Mouse (Mus musculus) thymus, adult 2 months (tissue): ENCODE measurements at regions not wholly inside any gene's neighbourhood (a gene's known extent, or its start where the extent isn't known, plus 50 kb on each side); places are given as distances from the start of the nearest gene placed in this dataset.
A peak's percentile ranks its signal among the peaks of the same experiment; 100 is the strongest.

ENCODE experiments used
- DNase-seq: peaks from one replicate; pipeline ENCODE4 v3.0.0; 2021
- H3K27ac ChIP-seq: fragments of 200-500 bp; 2 replicates; pipeline ENCODE4 v1.5.1; 2012; ENCODE audit warnings: low read length, control low read depth; ENCODE audit not compliant: control insufficient read depth, insufficient read depth
- H3K27me3 ChIP-seq: fragments of 200-500 bp; 2 replicates; pipeline ENCODE4 v1.6.1; 2012; ENCODE audit warnings: mild to moderate bottlenecking, low read length, moderate library complexity, mixed read lengths; ENCODE audit not compliant: control insufficient read depth, insufficient read depth
- H3K36me3 ChIP-seq: fragments of 200-500 bp; 2 replicates; pipeline ENCODE4 v1.6.1; 2012; ENCODE audit warnings: mild to moderate bottlenecking, low read length, moderate library complexity; ENCODE audit not compliant: control insufficient read depth, insufficient read depth
- H3K4me1 ChIP-seq: fragments of 200-500 bp; replicated peaks from 2 replicates; pipeline ENCODE4 v1.6.1; 2012; ENCODE audit warnings: low read length; ENCODE audit not compliant: control insufficient read depth, insufficient read depth
- H3K4me3 ChIP-seq: fragments of 200-500 bp; 2 replicates; pipeline ENCODE4 v1.5.1; 2012; ENCODE audit warnings: mild to moderate bottlenecking, low read length, control low read depth, moderate library complexity; ENCODE audit not compliant: control insufficient read depth, insufficient read depth
- CTCF ChIP-seq: fragments of 200-500 bp; IDR thresholded peaks from 2 replicates; pipeline ENCODE4 v1.5.1; 2012; ENCODE audit warnings: mild to moderate bottlenecking, control low read depth, low read length, moderate library complexity, borderline replicate concordance; ENCODE audit not compliant: control insufficient read depth, poor library complexity, insufficient read depth; ENCODE audit errors: extremely low read depth
- POLR2A ChIP-seq: fragments of 200-500 bp; IDR thresholded peaks from 2 replicates; pipeline ENCODE4 v1.6.1; 2012; ENCODE audit warnings: mild to moderate bottlenecking, low read length, control low read depth, moderate library complexity; ENCODE audit not compliant: control insufficient read depth, poor library complexity, insufficient read depth; ENCODE audit errors: extremely low read depth
- WGBS: fragments of 180-500 bp; shearing (Covaris S2); methylation state at CpG from one replicate; pipeline ENCODE4 v1.1.7; 2018; 5-methylcytosine and 5-hydroxymethylcytosine counted together

- peak; percentile 21 for DNase-seq
- no peaks in the 10 kb centered on the region for H3K4me1 ChIP-seq
- H3K27ac ChIP-seq = no peak overlapping the region
- H3K36me3 ChIP-seq = no peaks in the 10 kb centered on the region
- H3K27me3 ChIP-seq = no peaks in the 10 kb centered on the region
- 80% methylated on average over 8 of the region's 8 CpGs for WGBS
- no peak for TF ChIP-seq POLR2A
- TF ChIP-seq CTCF = no peak
- no peak overlapping the region for H3K4me3 ChIP-seq
These were observed 80.1 kb upstream of the Arglu1 start for GRCm38 (mm10) chr8:8770397-8770796.

- no peak for TF ChIP-seq POLR2A
- TF ChIP-seq CTCF = no peak
- H3K27me3 ChIP-seq = no peaks in the 10 kb centered on the region
- H3K27ac ChIP-seq = no peak overlapping the region
- no peaks in the 10 kb centered on the region for H3K4me1 ChIP-seq
- DNase-seq = no peak
- H3K36me3 ChIP-seq = no peaks in the 10 kb centered on the region
- 97% methylated on average over 12 of the region's 12 CpGs for WGBS
- H3K4me3 ChIP-seq = no peak overlapping the region
These were observed 72.0 kb upstream of the Arglu1 start for GRCm38 (mm10) chr8:8762354-8762753.

GRCm38 (mm10) chr8:8758283-8758682, 68.0 kb upstream of the Arglu1 start:
- Histone ChIP-seq H3K36me3 (no peaks in the 10 kb centered on the region), H3K4me3 (no peak overlapping the region), H3K27me3 (no peaks in the 10 kb centered on the region), H3K4me1 (no peaks in the 10 kb centered on the region), H3K27ac (no peak overlapping the region)
- 94% methylated on average over 8 of the region's 8 CpGs for WGBS
- TF ChIP-seq CTCF (no peak), POLR2A (no peak)
- DNase-seq = no peak

- no peak for TF ChIP-seq CTCF
- no peak for TF ChIP-seq POLR2A
- Histone ChIP-seq H3K4me3 (no peak overlapping the region), H3K4me1 (no peaks in the 10 kb centered on the region), H3K27me3 (no peaks in the 10 kb centered on the region), H3K27ac (no peak overlapping the region), H3K36me3 (no peaks in the 10 kb centered on the region)
- WGBS = 98% methylated on average over 15 of the region's 15 CpGs
- DNase-seq = no peak
These were observed 60.9 kb upstream of the Arglu1 start for GRCm38 (mm10) chr8:8751208-8751607.

GRCm38 (mm10) chr8:8746691-8747090, 56.4 kb upstream of the Arglu1 start:
- Histone ChIP-seq H3K27ac (no peak overlapping the region), H3K36me3 (no peaks in the 10 kb centered on the region), H3K27me3 (no peaks in the 10 kb centered on the region), H3K4me3 (no peak overlapping the region), H3K4me1 (no peaks in the 10 kb centered on the region)
- 62% methylated on average over 1 of the region's 1 CpGs for WGBS
- no peak for DNase-seq
- TF ChIP-seq CTCF (no peak), POLR2A (no peak)

- WGBS = 59% methylated on average over 9 of the region's 9 CpGs
- DNase-seq = no peak
- Histone ChIP-seq H3K27ac (no peak overlapping the region), H3K27me3 (no peaks in the 10 kb centered on the region), H3K4me1 (no peaks in the 10 kb centered on the region), H3K4me3 (no peak overlapping the region), H3K36me3 (no peaks in the 10 kb centered on the region)
- TF ChIP-seq POLR2A (no peak), CTCF (no peak)
These were observed 55.4 kb upstream of the Arglu1 start for GRCm38 (mm10) chr8:8745615-8746285.
